Mouse (Mus musculus): ENCODE measurements around the gene Lst1. TPM values are rescaled to one million over a fixed set of nuclear protein-coding genes. Genes with fewer than 3 reads are reported as not detected.

The Lst1 gene
- polyA plus RNA-seq, 1 experiment from 2014 or later, result 8.0 TPM

Small RNA genes within 50 kb of the gene (microRNA-seq; reads per million reads assigned to microRNA genes)
- gene Mir6973a (not detected), gene Mir6974 (not detected)

Other genes starting within 250 kb of the Lst1 start
- 0.15 TPM in 1 of 2 replicates, not detected in the other for gene Hspa1b, start 229.2 kb downstream of the Lst1 start, polyA plus RNA-seq (2014; fragmentation: Nextera tagmentation; extraction: Ambion mirVana)
- gene Gm20481, start 218.5 kb downstream of the Lst1 start, polyA plus RNA-seq (2014; fragmentation: Nextera tagmentation; extraction: Ambion mirVana), result not detected in 2 replicates
- gene Hspa1a, start 216.3 kb downstream of the Lst1 start, polyA plus RNA-seq (2014; fragmentation: Nextera tagmentation; extraction: Ambion mirVana), result 1.4 and 3.7 TPM in 2 replicates
- gene Hspa1l, start 215.7 kb downstream of the Lst1 start, polyA plus RNA-seq (2014; fragmentation: Nextera tagmentation; extraction: Ambion mirVana), result 1.3 and 1.4 TPM in 2 replicates
- gene Lsm2, start 206.6 kb downstream of the Lst1 start, polyA plus RNA-seq (2014; fragmentation: Nextera tagmentation; extraction: Ambion mirVana), result 131 and 148 TPM in 2 replicates
- gene Vars, start 187.5 kb downstream of the Lst1 start, polyA plus RNA-seq (2014; fragmentation: Nextera tagmentation; extraction: Ambion mirVana), result 42.4 and 53.9 TPM in 2 replicates
- gene Vwa7, start 171.9 kb downstream of the Lst1 start, polyA plus RNA-seq (2014; fragmentation: Nextera tagmentation; extraction: Ambion mirVana), result 0.05 and 0.11 TPM in 2 replicates
- gene Sapcd1, start 160.4 kb downstream of the Lst1 start, polyA plus RNA-seq (2014; fragmentation: Nextera tagmentation; extraction: Ambion mirVana), result 2.9 and 6.2 TPM in 2 replicates
- gene Msh5, start 141.7 kb downstream of the Lst1 start, polyA plus RNA-seq (2014; fragmentation: Nextera tagmentation; extraction: Ambion mirVana), result 2.3 and 2.6 TPM in 2 replicates
- gene Clic1, start 138.5 kb downstream of the Lst1 start, polyA plus RNA-seq (2014; fragmentation: Nextera tagmentation; extraction: Ambion mirVana), result 28.3 and 37.3 TPM in 2 replicates
- gene Ddah2, start 129.4 kb downstream of the Lst1 start, polyA plus RNA-seq (2014; fragmentation: Nextera tagmentation; extraction: Ambion mirVana), result 617 and 661 TPM in 2 replicates
- gene Ly6g6c, start 123.1 kb downstream of the Lst1 start, polyA plus RNA-seq (2014; fragmentation: Nextera tagmentation; extraction: Ambion mirVana), result not detected in 2 replicates
- 0.28 and 0.42 TPM in 2 replicates for gene Mpig6b, start 122.3 kb downstream of the Lst1 start, polyA plus RNA-seq (2014; fragmentation: Nextera tagmentation; extraction: Ambion mirVana)
- 10.1 and 10.7 TPM in 2 replicates for gene Ly6g6e, start 111.5 kb downstream of the Lst1 start, polyA plus RNA-seq (2014; fragmentation: Nextera tagmentation; extraction: Ambion mirVana)
- gene Ly6g6d, start 110.4 kb downstream of the Lst1 start, polyA plus RNA-seq (2014; fragmentation: Nextera tagmentation; extraction: Ambion mirVana), result 0.76 and 1.1 TPM in 2 replicates
- 0.15 TPM in 1 of 2 replicates, not detected in the other for gene Ly6g6f, start 102.8 kb downstream of the Lst1 start, polyA plus RNA-seq (2014; fragmentation: Nextera tagmentation; extraction: Ambion mirVana)
- 69.9 and 75.7 TPM in 2 replicates for gene Abhd16a, start 99.2 kb downstream of the Lst1 start, polyA plus RNA-seq (2014; fragmentation: Nextera tagmentation; extraction: Ambion mirVana)
- gene Ly6g5c, start 80.2 kb downstream of the Lst1 start, polyA plus RNA-seq (2014; fragmentation: Nextera tagmentation; extraction: Ambion mirVana), result not detected in 2 replicates
- gene Ly6g5b, start 73.0 kb downstream of the Lst1 start, polyA plus RNA-seq (2014; fragmentation: Nextera tagmentation; extraction: Ambion mirVana), result 0.89 and 1.1 TPM in 2 replicates
- gene Gpank1, start 67.0 kb downstream of the Lst1 start, polyA plus RNA-seq (2014; fragmentation: Nextera tagmentation; extraction: Ambion mirVana), result 31.3 and 34.2 TPM in 2 replicates
- gene Csnk2b, start 66.4 kb downstream of the Lst1 start, polyA plus RNA-seq (2014; fragmentation: Nextera tagmentation; extraction: Ambion mirVana), result 313 and 353 TPM in 2 replicates
- 5.2 and 5.5 TPM in 2 replicates for gene D17H6S53E, start 62.1 kb downstream of the Lst1 start, polyA plus RNA-seq (2014; fragmentation: Nextera tagmentation; extraction: Ambion mirVana)
- gene Apom, start 56.4 kb downstream of the Lst1 start, polyA plus RNA-seq (2014; fragmentation: Nextera tagmentation; extraction: Ambion mirVana), result 0.22 and 0.29 TPM in 2 replicates
- gene Bag6, start 53.3 kb downstream of the Lst1 start, polyA plus RNA-seq (2014; fragmentation: Nextera tagmentation; extraction: Ambion mirVana), result 128 and 144 TPM in 2 replicates
- gene Prrc2a, start 23.5 kb downstream of the Lst1 start, polyA plus RNA-seq (2014; fragmentation: Nextera tagmentation; extraction: Ambion mirVana), result 117 and 141 TPM in 2 replicates
- gene Aif1, start 12.4 kb downstream of the Lst1 start, polyA plus RNA-seq (2014; fragmentation: Nextera tagmentation; extraction: Ambion mirVana), result 6.9 and 7.3 TPM in 2 replicates
- gene Ltb, start 6.0 kb upstream of the Lst1 start, polyA plus RNA-seq (2014; fragmentation: Nextera tagmentation; extraction: Ambion mirVana), result 0.39 TPM in 1 of 2 replicates, not detected in the other
- gene Tnf, start 13.6 kb upstream of the Lst1 start, polyA plus RNA-seq (2014; fragmentation: Nextera tagmentation; extraction: Ambion mirVana), result not detected in 2 replicates
- gene Lta, start 16.9 kb upstream of the Lst1 start, polyA plus RNA-seq (2014; fragmentation: Nextera tagmentation; extraction: Ambion mirVana), result 0.13 and 0.21 TPM in 2 replicates
- gene Gm16181, start 32.4 kb upstream of the Lst1 start, polyA plus RNA-seq (2014; fragmentation: Nextera tagmentation; extraction: Ambion mirVana), result not detected in 2 replicates
- 44.0 and 61.1 TPM in 2 replicates for gene Atp6v1g2, start 45.2 kb upstream of the Lst1 start, polyA plus RNA-seq (2014; fragmentation: Nextera tagmentation; extraction: Ambion mirVana)
- gene Nfkbil1, start 47.4 kb upstream of the Lst1 start, polyA plus RNA-seq (2014; fragmentation: Nextera tagmentation; extraction: Ambion mirVana), result 5.1 and 5.2 TPM in 2 replicates
- 478 and 489 TPM in 2 replicates for gene Ddx39b, start 53.3 kb upstream of the Lst1 start, polyA plus RNA-seq (2014; fragmentation: Nextera tagmentation; extraction: Ambion mirVana)
- gene H2-D1, start 74.3 kb upstream of the Lst1 start, polyA plus RNA-seq (2014; fragmentation: Nextera tagmentation; extraction: Ambion mirVana), result 37.5 and 44.2 TPM in 2 replicates
- gene H2-Q1, start 132.0 kb upstream of the Lst1 start, polyA plus RNA-seq (2014; fragmentation: Nextera tagmentation; extraction: Ambion mirVana), result 0.46 TPM in 1 of 2 replicates, not detected in the other
- gene H2-Q2, start 153.8 kb upstream of the Lst1 start, polyA plus RNA-seq (2014; fragmentation: Nextera tagmentation; extraction: Ambion mirVana), result 1.1 and 2.1 TPM in 2 replicates
- 0.54 and 0.60 TPM in 2 replicates for gene H2-Q4, start 191.2 kb upstream of the Lst1 start, polyA plus RNA-seq (2014; fragmentation: Nextera tagmentation; extraction: Ambion mirVana)
- gene H2-Q6, start 236.4 kb upstream of the Lst1 start, polyA plus RNA-seq (2014; fragmentation: Nextera tagmentation; extraction: Ambion mirVana), result 0.28 and 0.38 TPM in 2 replicates